Mouse (Mus musculus) hindbrain, embryonic 12.5 days (tissue): ENCODE results near the gene Arhgap21. TPM values are rescaled to one million over a fixed set of nuclear protein-coding genes. Genes with fewer than 3 reads are reported as not detected.

Source experiments
- ATAC-seq: fragments of 200-750 bp; cut with Nextera tagmentation; 2 replicates; pipeline ENCODE4 v1.8.0; 2017; ENCODE audit warnings: moderate TSS enrichment; ENCODE audit not compliant: low FRiP score
- H3K27ac ChIP-seq: fragments of 300-500 bp; sonication (generic); 2 replicates; pipeline ENCODE4 v1.5.1; 2016; ENCODE audit warnings: mild to moderate bottlenecking
- H3K27me3 ChIP-seq: fragments of 300-500 bp; sonication (generic); 2 replicates; pipeline ENCODE4 v1.6.1; 2016; ENCODE audit warnings: mild to moderate bottlenecking
- H3K36me3 ChIP-seq: fragments of 300-500 bp; sonication (generic); 2 replicates; pipeline ENCODE4 v1.6.1; 2016; ENCODE audit warnings: mild to moderate bottlenecking
- H3K4me1 ChIP-seq: fragments of 300-500 bp; sonication (generic); 2 replicates; pipeline ENCODE4 v1.6.1; 2016
- H3K4me2 ChIP-seq: fragments of 300-500 bp; sonication (generic); replicated peaks from 2 replicates; pipeline ENCODE4 v1.6.1; 2016; ENCODE audit warnings: mild to moderate bottlenecking
- H3K4me3 ChIP-seq: fragments of 300-500 bp; sonication (generic); 2 replicates; pipeline ENCODE4 v1.5.1; 2016; ENCODE audit warnings: mild to moderate bottlenecking
- H3K9ac ChIP-seq: fragments of 300-500 bp; sonication (generic); 2 replicates; pipeline ENCODE4 v1.6.1; 2016; ENCODE audit warnings: mild to moderate bottlenecking, moderate library complexity
- H3K9me3 ChIP-seq: fragments of 300-500 bp; sonication (generic); replicated peaks from 2 replicates; pipeline ENCODE4 v1.6.1; 2016; ENCODE audit warnings: mild to moderate bottlenecking
- WGBS: fragments of 180-500 bp; shearing (Covaris S2); methylation state at CpG from one replicate; pipeline ENCODE4 v1.1.7; 2016; 5-methylcytosine and 5-hydroxymethylcytosine counted together
- polyA plus RNA-seq: library from polyadenylated mRNA; unstranded; fragments of >200 nt; fragmentation: Nextera tagmentation; extraction: Ambion mirVana; gene quantifications from 2 replicates; pipeline ENCODE4 v1.2.1, GENCODE M21; 2016

Gene Arhgap21
- polyA plus RNA-seq, 1 experiment from 2014 or later: 64.4 TPM

- ATAC-seq: no peak
- H3K4me3 ChIP-seq: no peak overlapping the region
- WGBS: 92% methylated on average over 2 of the region's 2 CpGs
- no peaks in the 10 kb centered on the region for H3K4me1 ChIP-seq
- peaks cover 74% of the 10 kb centered on the region for H3K36me3 ChIP-seq
- H3K4me2 ChIP-seq: no peak overlapping the region
- H3K9ac ChIP-seq: no peak overlapping the region
- no peaks in the 10 kb centered on the region for H3K27me3 ChIP-seq
- no peaks in the 10 kb centered on the region for H3K9me3 ChIP-seq
- H3K27ac ChIP-seq: no peak overlapping the region
Measured at GRCm38 (mm10) chr2:20864569-20864968, 104.1 kb downstream of the Arhgap21 start.

- H3K9ac ChIP-seq: no peak overlapping the region
- no peaks in the 10 kb centered on the region for H3K9me3 ChIP-seq
- no peak overlapping the region for H3K27ac ChIP-seq
- H3K27me3 ChIP-seq: no peaks in the 10 kb centered on the region
- no peak for ATAC-seq
- peaks cover 89% of the 10 kb centered on the region for H3K36me3 ChIP-seq
- WGBS: 81% methylated on average over 5 of the region's 5 CpGs
- H3K4me1 ChIP-seq: no peaks in the 10 kb centered on the region
- no peak overlapping the region for H3K4me2 ChIP-seq
- H3K4me3 ChIP-seq: no peak overlapping the region
Measured at GRCm38 (mm10) chr2:20860756-20861155, 107.9 kb downstream of the Arhgap21 start.

- 0 out of 2 replicates have a peak overlapping the region, but pooled peaks have one; percentile 9 for H3K27ac ChIP-seq
Measured at GRCm38 (mm10) chr2:20849346-20849745, 119.3 kb downstream of the Arhgap21 start.

GRCm38 (mm10) chr2:20831608-20832406 is 136.9 kb downstream of the Arhgap21 start:
- no peaks in the 10 kb centered on the region for H3K36me3 ChIP-seq
- no peak for ATAC-seq
- 76% methylated on average over 3 of the region's 3 CpGs for WGBS
- H3K4me1 ChIP-seq: no peaks in the 10 kb centered on the region
- no peaks in the 10 kb centered on the region for H3K27me3 ChIP-seq
- no peak overlapping the region for H3K4me2 ChIP-seq
- no peaks in the 10 kb centered on the region for H3K9me3 ChIP-seq
- no peak overlapping the region for H3K4me3 ChIP-seq
- H3K9ac ChIP-seq: no peak overlapping the region
- no peak overlapping the region for H3K27ac ChIP-seq

More at GRCm38 (mm10) chr2:20849346-20849745, 119.3 kb downstream of the Arhgap21 start:
- Histone ChIP-seq H3K36me3 (peaks cover 73% of the 10 kb centered on the region), H3K27me3 (no peaks in the 10 kb centered on the region), H3K9ac (no peak overlapping the region), H3K4me3 (no peak overlapping the region), H3K4me1 (no peaks in the 10 kb centered on the region), H3K4me2 (no peak overlapping the region), H3K9me3 (no peaks in the 10 kb centered on the region)
- ATAC-seq: peak; percentile 44; the same call in 1 of the 2 replicates
- 64% methylated on average over 18 of the region's 18 CpGs for WGBS

GRCm38 (mm10) chr2:20830882-20831281 is 137.8 kb downstream of the Arhgap21 start:
- no peaks in the 10 kb centered on the region for H3K27me3 ChIP-seq
- H3K4me1 ChIP-seq: no peaks in the 10 kb centered on the region
- 86% methylated on average over 3 of the region's 3 CpGs for WGBS
- no peak overlapping the region for H3K4me3 ChIP-seq
- H3K36me3 ChIP-seq: no peaks in the 10 kb centered on the region
- no peak for ATAC-seq
- H3K4me2 ChIP-seq: no peak overlapping the region
- H3K9ac ChIP-seq: no peak overlapping the region
- no peaks in the 10 kb centered on the region for H3K9me3 ChIP-seq
- no peak overlapping the region for H3K27ac ChIP-seq

- Histone ChIP-seq H3K27ac (no peak overlapping the region), H3K27me3 (no peaks in the 10 kb centered on the region), H3K4me2 (no peak overlapping the region), H3K4me3 (no peak overlapping the region), H3K9me3 (no peaks in the 10 kb centered on the region), H3K4me1 (no peaks in the 10 kb centered on the region), H3K9ac (no peak overlapping the region), H3K36me3 (no peaks in the 10 kb centered on the region)
- ATAC-seq: no peak
Measured at GRCm38 (mm10) chr2:20826258-20826657, 142.4 kb downstream of the Arhgap21 start.

GRCm38 (mm10) chr2:20818226-20818625 is 150.5 kb downstream of the Arhgap21 start:
- 82% methylated on average over 7 of the region's 7 CpGs for WGBS
- ATAC-seq: no peak
- Histone ChIP-seq H3K4me3 (no peak overlapping the region), H3K4me2 (no peak overlapping the region), H3K9me3 (no peaks in the 10 kb centered on the region), H3K36me3 (no peaks in the 10 kb centered on the region), H3K4me1 (no peaks in the 10 kb centered on the region), H3K27me3 (no peaks in the 10 kb centered on the region), H3K9ac (no peak overlapping the region), H3K27ac (no peak overlapping the region)

- no peaks in the 10 kb centered on the region for H3K9me3 ChIP-seq
- no peak overlapping the region for H3K9ac ChIP-seq
- H3K27ac ChIP-seq: no peak overlapping the region
- H3K4me1 ChIP-seq: no peaks in the 10 kb centered on the region
- no peaks in the 10 kb centered on the region for H3K36me3 ChIP-seq
- no peak overlapping the region for H3K4me2 ChIP-seq
- H3K27me3 ChIP-seq: no peaks in the 10 kb centered on the region
- ATAC-seq: no peak
- H3K4me3 ChIP-seq: no peak overlapping the region
- WGBS: 80% methylated on average over 2 of the region's 2 CpGs
Measured at GRCm38 (mm10) chr2:20813986-20814385, 154.7 kb downstream of the Arhgap21 start.

GRCm38 (mm10) chr2:20811506-20811905 is 157.2 kb downstream of the Arhgap21 start:
- no peak overlapping the region for H3K27ac ChIP-seq
- H3K4me3 ChIP-seq: no peak overlapping the region
- H3K4me1 ChIP-seq: no peaks in the 10 kb centered on the region
- no peaks in the 10 kb centered on the region for H3K27me3 ChIP-seq
- ATAC-seq: no peak
- no peak overlapping the region for H3K9ac ChIP-seq
- 87% methylated on average over 8 of the region's 8 CpGs for WGBS
- no peaks in the 10 kb centered on the region for H3K36me3 ChIP-seq
- H3K4me2 ChIP-seq: no peak overlapping the region
- no peaks in the 10 kb centered on the region for H3K9me3 ChIP-seq

GRCm38 (mm10) chr2:20801236-20801890 is 167.3 kb downstream of the Arhgap21 start:
- no peak overlapping the region for H3K4me3 ChIP-seq
- WGBS: 79% methylated on average over 8 of the region's 8 CpGs
- ATAC-seq: no peak

More at GRCm38 (mm10) chr2:20801236-20801890, 167.3 kb downstream of the Arhgap21 start:
- Histone ChIP-seq H3K4me2 (no peak overlapping the region), H3K27me3 (no peaks in the 10 kb centered on the region), H3K27ac (no peak overlapping the region), H3K4me1 (no peaks in the 10 kb centered on the region), H3K36me3 (no peaks in the 10 kb centered on the region), H3K9ac (no peak overlapping the region), H3K9me3 (no peaks in the 10 kb centered on the region)
